Mouse (Mus musculus): Measurements from ENCODE around the gene Chst11. TPM values are rescaled to one million over a fixed set of nuclear protein-coding genes. Genes with fewer than 3 reads are reported as not detected.

Gene Chst11
- polyA plus RNA-seq, 1 experiment from 2014 or later, result 1.2 TPM

- peaks cover 27% of the 10 kb centered on the region for H3K4me1 ChIP-seq (replicated peaks; ENCODE audit: control insufficient read depth, insufficient read depth, low read length)
- no peak overlapping the region; the same call in 1 of the 2 replicates for H3K27ac ChIP-seq (ENCODE audit: low read length)
- 5% methylated on average over 21 of the region's 21 CpGs for WGBS
Observed at GRCm38 (mm10) chr10:82986251-82986992, 1.1 kb downstream of the Chst11 start.

GRCm38 (mm10) chr10:82986993-82987349 lies 1.7 kb downstream of the Chst11 start:
- H3K4me3 ChIP-seq (ENCODE audit: low read length), result peak overlapping the region; percentile 77
- peak overlapping the region; percentile 18; the same call in 1 of the 2 replicates for H3K27ac ChIP-seq (ENCODE audit: low read length)
- WGBS, result 14% methylated on average over 8 of the region's 8 CpGs
- peak overlapping the region; percentile 75 for H3K9ac ChIP-seq (ENCODE audit: low read length)
- no peaks in the 10 kb centered on the region for H3K36me3 ChIP-seq (ENCODE audit: control insufficient read depth, insufficient read depth, low read length)
- peaks cover 6% of the 10 kb centered on the region; the same call in 1 of the 2 replicates for H3K27me3 ChIP-seq (ENCODE audit: control insufficient read depth, insufficient read depth, low read depth, low read length)
- H3K4me2 ChIP-seq (ENCODE audit: low read depth, low read length), result peak overlapping the region; percentile 89
- no peak for ATAC-seq (ENCODE audit: low read depth)
- H3K4me1 ChIP-seq (replicated peaks; ENCODE audit: control insufficient read depth, insufficient read depth, low read length), result peaks cover 33% of the 10 kb centered on the region
- H3K9me3 ChIP-seq (ENCODE audit: control insufficient read depth, low read length), result no peaks in the 10 kb centered on the region

More at GRCm38 (mm10) chr10:82986251-82986992, 1.1 kb downstream of the Chst11 start:
- peak overlapping the region; percentile 89 for H3K4me2 ChIP-seq (ENCODE audit: low read depth, low read length)
- no peak for ATAC-seq (ENCODE audit: low read depth)
- H3K4me3 ChIP-seq (ENCODE audit: low read length), result peak overlapping the region; percentile 77
- peak overlapping the region; percentile 75 for H3K9ac ChIP-seq (ENCODE audit: low read length)
- H3K27me3 ChIP-seq (ENCODE audit: control insufficient read depth, insufficient read depth, low read depth, low read length), result peaks cover 6% of the 10 kb centered on the region; the same call in 1 of the 2 replicates
- H3K36me3 ChIP-seq (ENCODE audit: control insufficient read depth, insufficient read depth, low read length), result no peaks in the 10 kb centered on the region
- H3K9me3 ChIP-seq (ENCODE audit: control insufficient read depth, low read length), result no peaks in the 10 kb centered on the region

- Histone ChIP-seq H3K27ac (ENCODE audit: low read length) (peak overlapping the region; percentile 18), H3K4me3 (ENCODE audit: low read length) (peak overlapping the region; percentile 77), H3K4me1 (replicated peaks; ENCODE audit: control insufficient read depth, insufficient read depth, low read length) (peaks cover 37% of the 10 kb centered on the region), H3K27me3 (ENCODE audit: control insufficient read depth, insufficient read depth, low read depth, low read length) (peaks cover 6% of the 10 kb centered on the region; the same call in 1 of the 2 replicates), H3K4me2 (ENCODE audit: low read depth, low read length) (peak overlapping the region; percentile 89), H3K9me3 (ENCODE audit: control insufficient read depth, low read length) (no peaks in the 10 kb centered on the region), H3K36me3 (ENCODE audit: control insufficient read depth, insufficient read depth, low read length) (no peaks in the 10 kb centered on the region), H3K9ac (ENCODE audit: low read length) (peak overlapping the region; percentile 36; the same call in 1 of the 2 replicates)
- 39% methylated on average over 4 of the region's 4 CpGs for WGBS
- no peak for ATAC-seq (ENCODE audit: low read depth)
Observed at GRCm38 (mm10) chr10:82987394-82987793, 2.1 kb downstream of the Chst11 start.

GRCm38 (mm10) chr10:82989418-82990025 lies 4.2 kb downstream of the Chst11 start:
- WGBS, result 74% methylated on average over 13 of the region's 13 CpGs
- peaks cover 6% of the 10 kb centered on the region; the same call in 1 of the 2 replicates for H3K27me3 ChIP-seq (ENCODE audit: control insufficient read depth, insufficient read depth, low read depth, low read length)
- H3K4me2 ChIP-seq (ENCODE audit: low read depth, low read length), result no peak overlapping the region
- no peaks in the 10 kb centered on the region for H3K9me3 ChIP-seq (ENCODE audit: control insufficient read depth, low read length)
- H3K4me3 ChIP-seq (ENCODE audit: low read length), result no peak overlapping the region
- no peak for ATAC-seq (ENCODE audit: low read depth)
- H3K4me1 ChIP-seq (replicated peaks; ENCODE audit: control insufficient read depth, insufficient read depth, low read length), result peaks cover 35% of the 10 kb centered on the region
- no peaks in the 10 kb centered on the region for H3K36me3 ChIP-seq (ENCODE audit: control insufficient read depth, insufficient read depth, low read length)
- H3K9ac ChIP-seq (ENCODE audit: low read length), result no peak overlapping the region
- H3K27ac ChIP-seq (ENCODE audit: low read length), result no peak overlapping the region

GRCm38 (mm10) chr10:82990918-82991317 lies 5.6 kb downstream of the Chst11 start:
- WGBS, result 8% methylated on average over 7 of the region's 7 CpGs
- Histone ChIP-seq H3K27me3 (ENCODE audit: control insufficient read depth, insufficient read depth, low read depth, low read length) (peaks cover 5% of the 10 kb centered on the region; the same call in 1 of the 2 replicates), H3K36me3 (ENCODE audit: control insufficient read depth, insufficient read depth, low read length) (no peaks in the 10 kb centered on the region), H3K4me2 (ENCODE audit: low read depth, low read length) (no peak overlapping the region), H3K27ac (ENCODE audit: low read length) (peak overlapping the region; percentile 61), H3K9ac (ENCODE audit: low read length) (0 out of 2 replicates have a peak overlapping the region, but pooled peaks have one; percentile 32), H3K4me1 (replicated peaks; ENCODE audit: control insufficient read depth, insufficient read depth, low read length) (peaks cover 33% of the 10 kb centered on the region), H3K4me3 (ENCODE audit: low read length) (no peak overlapping the region), H3K9me3 (ENCODE audit: control insufficient read depth, low read length) (no peaks in the 10 kb centered on the region)
- ATAC-seq (ENCODE audit: low read depth), result peak; percentile 73

- no peak overlapping the region for H3K27ac ChIP-seq (ENCODE audit: low read length)
- no peak for ATAC-seq (ENCODE audit: low read depth)
- H3K4me3 ChIP-seq (ENCODE audit: low read length), result no peak overlapping the region
- no peaks in the 10 kb centered on the region for H3K27me3 ChIP-seq (ENCODE audit: control insufficient read depth, insufficient read depth, low read depth, low read length)
- no peak overlapping the region for H3K4me2 ChIP-seq (ENCODE audit: low read depth, low read length)
- H3K4me1 ChIP-seq (replicated peaks; ENCODE audit: control insufficient read depth, insufficient read depth, low read length), result peaks cover 33% of the 10 kb centered on the region
- no peak overlapping the region for H3K9ac ChIP-seq (ENCODE audit: low read length)
- WGBS, result 49% methylated on average over 10 of the region's 10 CpGs
- H3K36me3 ChIP-seq (ENCODE audit: control insufficient read depth, insufficient read depth, low read length), result no peaks in the 10 kb centered on the region
- H3K9me3 ChIP-seq (ENCODE audit: control insufficient read depth, low read length), result no peaks in the 10 kb centered on the region
Observed at GRCm38 (mm10) chr10:82991756-82992519, 6.6 kb downstream of the Chst11 start.

- no peak for ATAC-seq (ENCODE audit: low read depth)
- Histone ChIP-seq H3K9me3 (ENCODE audit: control insufficient read depth, low read length) (no peaks in the 10 kb centered on the region), H3K27ac (ENCODE audit: low read length) (no peak overlapping the region), H3K27me3 (ENCODE audit: control insufficient read depth, insufficient read depth, low read depth, low read length) (no peaks in the 10 kb centered on the region), H3K36me3 (ENCODE audit: control insufficient read depth, insufficient read depth, low read length) (no peaks in the 10 kb centered on the region), H3K4me3 (ENCODE audit: low read length) (no peak overlapping the region), H3K4me2 (ENCODE audit: low read depth, low read length) (no peak overlapping the region), H3K9ac (ENCODE audit: low read length) (no peak overlapping the region), H3K4me1 (replicated peaks; ENCODE audit: control insufficient read depth, insufficient read depth, low read length) (peaks cover 23% of the 10 kb centered on the region)
- 86% methylated on average over 7 of the region's 7 CpGs for WGBS
Observed at GRCm38 (mm10) chr10:82994284-82994683, 9.0 kb downstream of the Chst11 start.

- no peak overlapping the region for H3K4me3 ChIP-seq (ENCODE audit: low read length)
- H3K9me3 ChIP-seq (ENCODE audit: control insufficient read depth, low read length), result no peaks in the 10 kb centered on the region
- WGBS, result 89% methylated on average over 6 of the region's 6 CpGs
- H3K4me1 ChIP-seq (replicated peaks; ENCODE audit: control insufficient read depth, insufficient read depth, low read length), result peaks cover 2% of the 10 kb centered on the region; the same call in 1 of the 2 replicates
- no peak overlapping the region for H3K9ac ChIP-seq (ENCODE audit: low read length)
- no peak overlapping the region for H3K27ac ChIP-seq (ENCODE audit: low read length)
- H3K36me3 ChIP-seq (ENCODE audit: control insufficient read depth, insufficient read depth, low read length), result no peaks in the 10 kb centered on the region
- no peak for ATAC-seq (ENCODE audit: low read depth)
- no peaks in the 10 kb centered on the region for H3K27me3 ChIP-seq (ENCODE audit: control insufficient read depth, insufficient read depth, low read depth, low read length)
- H3K4me2 ChIP-seq (ENCODE audit: low read depth, low read length), result no peak overlapping the region
Observed at GRCm38 (mm10) chr10:82997460-82997859, 12.2 kb downstream of the Chst11 start.

GRCm38 (mm10) chr10:83000169-83000568 lies 14.9 kb downstream of the Chst11 start:
- no peak overlapping the region for H3K4me2 ChIP-seq (ENCODE audit: low read depth, low read length)

More at GRCm38 (mm10) chr10:83000169-83000568, 14.9 kb downstream of the Chst11 start:
- no peak overlapping the region for H3K9ac ChIP-seq (ENCODE audit: low read length)
- peaks cover 12% of the 10 kb centered on the region for H3K4me1 ChIP-seq (replicated peaks; ENCODE audit: control insufficient read depth, insufficient read depth, low read length)
- no peaks in the 10 kb centered on the region for H3K27me3 ChIP-seq (ENCODE audit: control insufficient read depth, insufficient read depth, low read depth, low read length)
- no peaks in the 10 kb centered on the region for H3K36me3 ChIP-seq (ENCODE audit: control insufficient read depth, insufficient read depth, low read length)
- H3K27ac ChIP-seq (ENCODE audit: low read length), result no peak overlapping the region
- 64% methylated on average over 5 of the region's 5 CpGs for WGBS
- no peak for ATAC-seq (ENCODE audit: low read depth)
- H3K9me3 ChIP-seq (ENCODE audit: control insufficient read depth, low read length), result no peaks in the 10 kb centered on the region
- no peak overlapping the region for H3K4me3 ChIP-seq (ENCODE audit: low read length)
